Mouse (Mus musculus) cerebellum, postnatal 4 days (tissue): ENCODE measurements at regions not wholly inside any gene's neighbourhood (a gene's known extent, or its start where the extent isn't known, plus 50 kb on each side); places are given as distances from the start of the nearest gene placed in this dataset.

Source experiments
- DNase-seq, 2 experiments: peaks; one replicate each; pipeline ENCODE4 v3.0.0; 2022; ENCODE audit warnings: low spot score in 2 of 2, mixed read lengths in 1 of 2

- no peak for DNase-seq
Observed at GRCm38 (mm10) chr15:62294786-62295185, 1372.0 kb upstream of the A1bg start.

GRCm38 (mm10) chr15:62292876-62293275 is 1370.1 kb upstream of the A1bg start:
- DNase-seq: no peak

- no peak for DNase-seq
Observed at GRCm38 (mm10) chr15:62290687-62291086, 1367.9 kb upstream of the A1bg start.

- no peak for DNase-seq
Observed at GRCm38 (mm10) chr15:62286666-62287655, 1364.1 kb upstream of the A1bg start.

GRCm38 (mm10) chr15:62284606-62285531 is 1362.1 kb upstream of the A1bg start:
- DNase-seq: no peak

GRCm38 (mm10) chr15:62283661-62284429 is 1361.0 kb upstream of the A1bg start:
- no peak for DNase-seq

- no peak for DNase-seq
Observed at GRCm38 (mm10) chr15:62282646-62283045, 1359.8 kb upstream of the A1bg start.

- DNase-seq: no peak
Observed at GRCm38 (mm10) chr15:62282116-62282515, 1359.3 kb upstream of the A1bg start.

- no peak for DNase-seq
Observed at GRCm38 (mm10) chr15:62279526-62279925, 1356.7 kb upstream of the A1bg start.

- no peak for DNase-seq
Observed at GRCm38 (mm10) chr15:62274818-62275217, 1352.0 kb upstream of the A1bg start.

- DNase-seq: no peak
Observed at GRCm38 (mm10) chr15:62273855-62274488, 1351.2 kb upstream of the A1bg start.

GRCm38 (mm10) chr15:62272755-62273154 is 1349.9 kb upstream of the A1bg start:
- no peak for DNase-seq

GRCm38 (mm10) chr15:62271428-62271827 is 1348.6 kb upstream of the A1bg start:
- no peak for DNase-seq

- DNase-seq: no peak
Observed at GRCm38 (mm10) chr15:62268189-62268588, 1345.4 kb upstream of the A1bg start.

GRCm38 (mm10) chr15:62267536-62267935 is 1344.7 kb upstream of the A1bg start:
- DNase-seq: no peak

GRCm38 (mm10) chr15:62266025-62266424 is 1343.2 kb upstream of the A1bg start:
- no peak for DNase-seq

GRCm38 (mm10) chr15:62265484-62265937 is 1342.7 kb upstream of the A1bg start:
- DNase-seq: no peak

- no peak for DNase-seq
Observed at GRCm38 (mm10) chr15:62264966-62265365, 1342.2 kb upstream of the A1bg start.

- DNase-seq: no peak
Observed at GRCm38 (mm10) chr15:62264183-62264582, 1341.4 kb upstream of the A1bg start.

GRCm38 (mm10) chr15:62262487-62262886 is 1339.7 kb upstream of the A1bg start:
- DNase-seq: no peak

GRCm38 (mm10) chr15:62261520-62261919 is 1338.7 kb upstream of the A1bg start:
- DNase-seq: no peak
